Mouse (Mus musculus) embryonic facial prominence, embryonic 15.5 days (tissue): ENCODE measurements around the gene Coro1a. TPM values are rescaled to one million over a fixed set of nuclear protein-coding genes. Genes with fewer than 3 reads are reported as not detected.

Experiments
- ATAC-seq: fragments of 200-750 bp; cut with Nextera tagmentation; 2 replicates; pipeline ENCODE4 v1.8.0; 2017; ENCODE audit warnings: low read depth, moderate TSS enrichment; ENCODE audit not compliant: insufficient number of reproducible peaks, low FRiP score, low TSS enrichment
- H3K27ac ChIP-seq: fragments of 300-500 bp; sonication (generic); replicated peaks from 2 replicates; pipeline ENCODE4 v1.5.1; 2015; ENCODE audit warnings: mild to moderate bottlenecking, inconsistent platforms
- H3K27me3 ChIP-seq: fragments of 300-500 bp; sonication (generic); 2 replicates; pipeline ENCODE4 v1.6.1; 2015; ENCODE audit warnings: inconsistent platforms
- H3K36me3 ChIP-seq: fragments of 300-500 bp; sonication (generic); 2 replicates; pipeline ENCODE4 v1.6.1; 2015; ENCODE audit warnings: mild to moderate bottlenecking, inconsistent platforms
- H3K4me1 ChIP-seq: fragments of 300-500 bp; sonication (generic); 2 replicates; pipeline ENCODE4 v1.6.1; 2015; ENCODE audit warnings: inconsistent platforms
- H3K4me2 ChIP-seq: fragments of 300-500 bp; sonication (generic); replicated peaks from 2 replicates; pipeline ENCODE4 v1.6.1; 2015; ENCODE audit warnings: mild to moderate bottlenecking, inconsistent platforms
- H3K4me3 ChIP-seq: fragments of 300-500 bp; sonication (generic); replicated peaks from 2 replicates; pipeline ENCODE4 v1.5.1; 2015; ENCODE audit warnings: mild to moderate bottlenecking, inconsistent platforms
- H3K9ac ChIP-seq: fragments of 300-500 bp; sonication (generic); 2 replicates; pipeline ENCODE4 v1.6.1; 2015; ENCODE audit warnings: inconsistent platforms
- H3K9me3 ChIP-seq: fragments of 300-500 bp; sonication (generic); replicated peaks from 2 replicates; pipeline ENCODE4 v1.6.1; 2016; ENCODE audit warnings: inconsistent platforms
- WGBS: fragments of 180-500 bp; shearing (Covaris S2); methylation state at CpG from one replicate; pipeline ENCODE4 v1.1.7; 2015; 5-methylcytosine and 5-hydroxymethylcytosine counted together
- polyA plus RNA-seq: library from polyadenylated mRNA; unstranded; fragments of >200 nt; fragmentation: Nextera tagmentation; extraction: Ambion mirVana; gene quantifications from 2 replicates; pipeline ENCODE4 v1.2.1, GENCODE M21; 2015

Gene Coro1a
- polyA plus RNA-seq, 1 experiment from 2014 or later: 43.8 TPM

DNA sequence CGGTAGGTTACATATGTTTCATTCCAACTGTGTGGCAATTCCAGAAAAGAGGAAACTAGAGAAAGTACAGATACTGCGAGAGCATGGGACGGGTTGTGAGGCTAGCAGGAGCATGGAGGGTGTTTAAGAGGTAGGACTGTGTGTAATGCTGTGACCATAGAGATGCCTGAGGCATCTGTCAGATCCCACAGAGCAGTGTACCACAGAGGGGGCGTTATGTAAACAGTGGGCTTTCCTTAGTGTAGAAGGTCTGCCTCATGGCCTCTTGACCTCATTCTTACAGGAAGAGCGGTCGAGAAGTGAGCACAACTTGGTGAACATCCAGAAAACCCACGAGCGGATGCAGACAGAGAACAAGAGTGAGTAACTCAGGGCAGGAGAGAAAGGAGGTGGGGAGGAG, 43.9 kb downstream of the Coro1a start:
- no peak overlapping the region for H3K27ac ChIP-seq
- H3K4me2 ChIP-seq: no peak overlapping the region
- no peaks in the 10 kb centered on the region for H3K9me3 ChIP-seq
- peak; percentile 63; the same call in 1 of the 2 replicates for ATAC-seq
- H3K27me3 ChIP-seq: no peaks in the 10 kb centered on the region
- 64% methylated on average over 8 of the region's 8 CpGs for WGBS
- H3K9ac ChIP-seq: no peak overlapping the region
- peaks cover 39% of the 10 kb centered on the region for H3K36me3 ChIP-seq
- no peaks in the 10 kb centered on the region for H3K4me1 ChIP-seq
- no peak overlapping the region for H3K4me3 ChIP-seq

DNA sequence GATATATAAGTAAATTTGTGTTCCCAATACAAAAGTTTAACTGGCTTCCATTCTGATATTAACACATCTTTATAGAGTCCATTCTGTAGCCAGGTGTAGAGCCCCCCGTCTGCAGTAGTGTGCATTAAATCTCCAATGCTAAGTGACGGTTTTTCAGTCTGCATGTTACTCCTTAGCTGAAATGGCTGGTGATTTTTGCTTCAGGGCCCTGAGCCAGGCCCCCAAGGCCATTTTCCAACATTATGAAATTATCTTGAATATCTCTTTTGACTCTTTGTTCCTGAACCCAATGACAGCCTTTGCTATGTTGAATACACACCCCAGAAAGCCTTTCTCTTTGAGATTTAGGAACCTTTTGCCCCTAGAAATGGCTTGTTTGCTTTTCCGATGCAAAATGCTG, 47.8 kb downstream of the Coro1a start:
- H3K4me3 ChIP-seq: no peak overlapping the region
- no peaks in the 10 kb centered on the region for H3K9me3 ChIP-seq
- H3K9ac ChIP-seq: no peak overlapping the region
- ATAC-seq: no peak
- H3K4me1 ChIP-seq: no peaks in the 10 kb centered on the region
- 86% methylated on average over 3 of the region's 3 CpGs for WGBS
- no peaks in the 10 kb centered on the region for H3K27me3 ChIP-seq
- H3K36me3 ChIP-seq: peaks cover 17% of the 10 kb centered on the region; the same call in 1 of the 2 replicates
- no peak overlapping the region for H3K4me2 ChIP-seq
- H3K27ac ChIP-seq: no peak overlapping the region

DNA sequence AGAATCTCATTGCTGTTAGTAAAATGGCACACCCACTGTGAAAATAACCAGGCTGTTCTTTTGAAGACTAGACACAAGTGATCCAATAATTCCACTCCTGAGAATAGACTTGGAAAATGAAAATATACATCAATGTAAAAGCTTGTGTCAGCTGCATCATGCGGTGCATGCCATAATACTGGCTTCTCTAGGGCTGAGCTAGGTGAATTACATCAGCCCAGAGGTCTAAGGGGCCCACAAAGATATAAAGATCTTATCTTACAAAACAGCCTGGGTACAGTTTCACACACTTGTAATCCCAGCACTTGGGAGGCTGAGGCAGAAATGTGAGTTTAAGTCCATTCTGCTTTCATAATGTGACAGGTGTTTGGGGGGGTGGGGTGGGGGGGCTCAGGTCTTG, 50.1 kb downstream of the Coro1a start:
- no peak overlapping the region for H3K4me3 ChIP-seq
- H3K9ac ChIP-seq: no peak overlapping the region
- no peak overlapping the region for H3K4me2 ChIP-seq
- 83% methylated on average over 1 of the region's 1 CpGs for WGBS
- H3K9me3 ChIP-seq: no peaks in the 10 kb centered on the region
- H3K27ac ChIP-seq: no peak overlapping the region
- H3K36me3 ChIP-seq: 0 out of 2 replicates have a peak, but pooled peaks cover under 1% of the 10 kb centered on the region
- ATAC-seq: no peak
- no peaks in the 10 kb centered on the region for H3K27me3 ChIP-seq
- H3K4me1 ChIP-seq: no peaks in the 10 kb centered on the region

- Histone ChIP-seq H3K4me1 (no peaks in the 10 kb centered on the region), H3K4me3 (no peak overlapping the region), H3K4me2 (no peak overlapping the region), H3K27me3 (no peaks in the 10 kb centered on the region), H3K9ac (no peak overlapping the region), H3K36me3 (no peaks in the 10 kb centered on the region), H3K9me3 (no peaks in the 10 kb centered on the region), H3K27ac (no peak overlapping the region)
- 85% methylated on average over 3 of the region's 3 CpGs for WGBS
- ATAC-seq: no peak
Measured at GRCm38 (mm10) chr7:126655695-126656094, 51.9 kb downstream of the Coro1a start.

GRCm38 (mm10) chr7:126653991-126654390, 53.6 kb downstream of the Coro1a start:
- Histone ChIP-seq H3K36me3 (no peaks in the 10 kb centered on the region), H3K9me3 (no peaks in the 10 kb centered on the region), H3K9ac (no peak overlapping the region), H3K27ac (no peak overlapping the region), H3K4me2 (no peak overlapping the region), H3K4me1 (peaks cover 8% of the 10 kb centered on the region), H3K4me3 (no peak overlapping the region), H3K27me3 (no peaks in the 10 kb centered on the region)
- ATAC-seq: no peak
- WGBS: 75% methylated on average over 2 of the region's 2 CpGs

- peaks cover 13% of the 10 kb centered on the region for H3K4me1 ChIP-seq
- no peaks in the 10 kb centered on the region for H3K27me3 ChIP-seq
- no peak overlapping the region for H3K9ac ChIP-seq
- no peak overlapping the region for H3K4me2 ChIP-seq
- ATAC-seq: no peak
- H3K36me3 ChIP-seq: no peaks in the 10 kb centered on the region
- H3K9me3 ChIP-seq: no peaks in the 10 kb centered on the region
- WGBS: 82% methylated on average over 2 of the region's 2 CpGs
- no peak overlapping the region for H3K4me3 ChIP-seq
- no peak overlapping the region for H3K27ac ChIP-seq
Measured at GRCm38 (mm10) chr7:126650852-126651251, 56.7 kb downstream of the Coro1a start.

Other genes starting within 250 kb of the Coro1a start
- 103 and 140 TPM in 2 replicates for gene Atp2a1, start 244.7 kb downstream of the Coro1a start, polyA plus RNA-seq
- 54.2 and 60.4 TPM in 2 replicates for gene Sh2b1, start 232.4 kb downstream of the Coro1a start, polyA plus RNA-seq
- gene Tufm, start 220.4 kb downstream of the Coro1a start, polyA plus RNA-seq: 129 and 130 TPM in 2 replicates
- gene Atxn2l, start 204.3 kb downstream of the Coro1a start, polyA plus RNA-seq: 52.1 and 58.0 TPM in 2 replicates
- 176 and 188 TPM in 2 replicates for gene Eif3c, start 141.4 kb downstream of the Coro1a start, polyA plus RNA-seq
- gene Apobr, start 122.8 kb downstream of the Coro1a start, polyA plus RNA-seq: 1.4 and 1.5 TPM in 2 replicates
- 33.7 and 38.4 TPM in 2 replicates for gene Cln3, start 122.0 kb downstream of the Coro1a start, polyA plus RNA-seq
- not detected in 2 replicates for gene Il27, start 112.8 kb downstream of the Coro1a start, polyA plus RNA-seq
- gene Nupr1, start 76.9 kb downstream of the Coro1a start, polyA plus RNA-seq: 38.5 and 40.4 TPM in 2 replicates
- 43.4 and 49.5 TPM in 2 replicates for gene Sgf29, start 58.5 kb downstream of the Coro1a start, polyA plus RNA-seq
- 10.0 and 12.2 TPM in 2 replicates for gene Sult1a1, start 31.4 kb downstream of the Coro1a start, polyA plus RNA-seq
- 121 TPM in 2 replicates for gene Bola2, start 12.4 kb downstream of the Coro1a start, polyA plus RNA-seq
- 9.8 and 12.5 TPM in 2 replicates for gene Slx1b, start 12.0 kb downstream of the Coro1a start, polyA plus RNA-seq
- gene Mapk3, start 51.8 kb upstream of the Coro1a start, polyA plus RNA-seq: 74.0 and 78.5 TPM in 2 replicates
- gene Gdpd3, start 58.5 kb upstream of the Coro1a start, polyA plus RNA-seq: 11.1 and 12.4 TPM in 2 replicates
- 145 and 148 TPM in 2 replicates for gene Ypel3, start 69.2 kb upstream of the Coro1a start, polyA plus RNA-seq
- 0.71 and 0.81 TPM in 2 replicates for gene Tbx6, start 73.7 kb upstream of the Coro1a start, polyA plus RNA-seq
- gene Ppp4c, start 84.7 kb upstream of the Coro1a start, polyA plus RNA-seq: 232 and 234 TPM in 2 replicates
- 0.53 and 0.71 TPM in 2 replicates for gene Fam57b, start 89.9 kb upstream of the Coro1a start, polyA plus RNA-seq
- gene 4930451I11Rik, start 123.9 kb upstream of the Coro1a start, polyA plus RNA-seq: not detected in 2 replicates
- 0.85 and 1.6 TPM in 2 replicates for gene Doc2a, start 139.6 kb upstream of the Coro1a start, polyA plus RNA-seq
- 26.8 and 33.3 TPM in 2 replicates for gene Hirip3, start 154.2 kb upstream of the Coro1a start, polyA plus RNA-seq
- gene Ino80e, start 154.6 kb upstream of the Coro1a start, polyA plus RNA-seq: 84.4 and 92.0 TPM in 2 replicates
- 50.4 and 50.6 TPM in 2 replicates for gene Taok2, start 176.9 kb upstream of the Coro1a start, polyA plus RNA-seq
- gene Tmem219, start 215.1 kb upstream of the Coro1a start, polyA plus RNA-seq: 34.7 and 37.0 TPM in 2 replicates
- 19.1 and 20.2 TPM in 2 replicates for gene Kctd13, start 221.1 kb upstream of the Coro1a start, polyA plus RNA-seq
- 0.15 and 0.37 TPM in 2 replicates for gene Asphd1, start 241.8 kb upstream of the Coro1a start, polyA plus RNA-seq
- 0.63 and 0.88 TPM in 2 replicates for gene Sez6l2, start 242.8 kb upstream of the Coro1a start, polyA plus RNA-seq